Mouse (Mus musculus) testis, postnatal 10 days (tissue): ENCODE data around the gene Vmn1r89.

Experiments used
- DNase-seq: peaks from one replicate; pipeline ENCODE4 v3.0.0; 2021; ENCODE audit warnings: low spot score

The Vmn1r89 gene

DNA sequence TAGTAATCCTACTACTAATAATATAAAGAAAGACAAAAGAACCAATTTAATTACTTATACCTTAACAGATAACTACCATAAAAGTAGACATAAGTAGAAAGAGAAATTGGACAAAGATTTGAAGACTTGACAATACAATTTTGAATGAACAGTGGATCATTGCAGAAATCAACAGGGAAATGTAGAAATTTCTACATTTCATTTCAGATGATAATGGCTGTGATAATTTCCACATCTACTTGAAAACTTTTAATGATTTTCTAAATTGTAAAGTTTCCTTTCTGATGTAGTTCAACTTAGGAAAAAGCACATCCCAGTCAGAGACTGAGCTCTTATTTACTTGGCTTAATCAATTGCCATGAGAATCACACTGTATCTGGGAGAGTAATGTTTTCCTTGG lies at the start of gene Vmn1r89:
Gene Vmn1r89, plus strand, starts transcription at position 301 of the 400 bp plus-strand sequence.
- no peak for DNase-seq

DNA sequence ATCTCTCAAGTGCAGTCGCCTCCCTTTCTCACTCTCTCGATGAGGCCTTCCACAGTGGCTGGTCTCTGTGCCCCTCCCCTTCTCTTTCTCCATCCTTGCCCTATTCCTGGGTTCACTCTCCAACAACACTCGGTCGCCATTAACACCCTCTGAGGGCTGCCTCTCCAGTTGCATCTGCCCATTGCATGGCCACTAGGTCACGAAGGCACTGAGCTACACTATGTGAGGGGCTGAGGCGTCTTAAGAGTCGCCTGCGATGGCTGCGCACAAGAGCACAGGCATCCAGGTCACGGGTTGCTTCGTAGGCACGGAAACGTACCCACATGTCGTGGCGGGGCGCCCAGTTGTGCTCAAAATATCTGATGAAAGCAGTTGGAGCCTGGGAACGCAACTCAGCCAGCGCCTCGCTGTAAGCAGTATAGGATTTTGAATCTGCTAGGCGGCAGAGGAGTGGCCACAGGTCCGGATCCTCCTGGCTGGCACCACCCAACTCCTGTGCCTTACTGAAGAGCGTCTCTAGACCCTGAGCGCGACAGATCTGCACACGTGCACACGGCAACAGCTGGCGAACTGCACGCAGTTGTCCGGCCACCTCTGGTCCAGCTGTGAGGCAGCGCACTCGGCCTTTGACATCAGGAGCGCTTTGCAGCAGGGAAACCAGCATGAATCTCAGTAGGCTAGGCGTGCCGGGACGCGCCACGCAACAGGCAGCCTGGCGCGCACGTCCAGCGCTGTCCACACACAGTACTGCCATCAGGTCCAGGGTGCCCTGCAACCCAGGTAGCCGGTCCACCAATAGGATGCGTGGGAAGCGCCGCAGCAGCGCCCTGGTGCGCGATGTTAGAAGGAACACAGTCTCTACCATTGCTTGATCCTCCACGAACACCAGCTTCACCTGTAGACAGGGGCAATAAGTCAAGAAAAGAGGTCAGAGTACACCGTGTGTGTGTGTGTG lies 48.2 kb downstream of the Vmn1r89 start:
- DNase-seq = no peak

DNA sequence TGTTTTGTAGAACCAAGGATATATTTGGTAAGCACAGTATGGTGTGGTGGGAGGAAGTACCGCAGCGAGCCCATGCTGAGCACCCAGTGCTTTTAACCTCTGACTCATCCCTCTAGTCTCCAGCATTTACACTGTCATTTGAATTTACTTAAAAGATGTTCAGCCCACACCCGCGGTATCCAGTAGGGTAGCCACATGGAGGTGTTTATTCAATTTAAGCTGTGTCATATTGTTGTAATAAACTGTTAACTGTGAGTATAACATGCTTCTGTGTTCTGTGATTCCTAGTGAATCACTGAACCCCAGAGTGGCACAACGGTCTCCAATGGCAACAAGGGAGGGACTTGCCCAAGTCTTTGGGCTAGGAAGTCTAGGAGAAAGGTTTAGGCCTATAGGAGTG lies 51.0 kb downstream of the Vmn1r89 start:
- no peak for DNase-seq

GRCm38 (mm10) chr7:13264396-13264795 lies 51.6 kb downstream of the Vmn1r89 start:
- no peak for DNase-seq

DNA sequence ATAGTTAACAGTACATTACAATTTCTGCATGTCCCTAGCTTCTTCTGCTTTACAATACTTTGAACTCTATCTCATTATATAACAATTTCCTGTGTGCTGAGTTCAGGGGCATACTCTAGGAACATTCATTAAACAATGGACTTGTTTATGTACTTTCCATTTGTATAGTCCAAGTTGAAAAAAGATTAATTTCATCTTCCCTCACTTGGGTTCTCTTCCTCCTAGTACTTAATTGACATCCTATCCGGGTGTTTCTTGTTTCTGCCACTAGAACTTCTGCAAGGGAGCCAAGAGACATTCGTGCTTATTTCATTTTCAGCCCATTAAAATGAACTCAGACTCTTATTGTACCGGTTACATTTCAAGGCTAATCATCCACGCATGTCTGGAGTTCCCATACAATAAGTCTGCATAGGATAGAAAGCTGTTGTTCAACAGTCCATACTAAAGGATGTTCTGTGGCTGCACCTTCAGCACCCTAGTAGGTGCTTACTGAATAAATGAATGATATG lies 56.0 kb downstream of the Vmn1r89 start:
- no peak for DNase-seq

DNA sequence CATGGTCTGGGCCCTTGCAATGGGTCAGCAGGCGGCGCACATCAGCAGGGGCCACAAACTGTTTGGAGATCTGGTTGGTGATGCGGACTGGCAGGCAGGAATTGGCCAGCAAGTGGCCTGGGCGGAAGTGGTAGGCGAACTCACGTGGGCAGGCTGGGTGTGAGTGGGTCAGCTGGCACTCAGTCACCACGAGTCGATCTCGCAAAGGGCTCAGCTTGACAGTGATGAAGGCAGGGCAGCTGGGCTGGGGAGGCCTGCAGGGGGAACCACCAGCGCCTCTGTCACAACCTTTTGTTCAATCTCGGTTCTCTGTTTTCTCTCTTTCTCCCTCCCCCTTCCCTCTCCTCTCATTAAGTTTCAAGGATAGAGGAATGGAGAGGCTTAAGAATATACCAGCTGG lies 56.6 kb downstream of the Vmn1r89 start:
- DNase-seq = no peak
